Mouse (Mus musculus) embryonic fibroblast, embryonic 13.5 days (primary cell): ENCODE data around the gene Uspl1.

ENCODE experiments used
- CTCF ChIP-seq: IDR thresholded peaks from 2 replicates; pipeline ENCODE4 v1.5.1; 2011; ENCODE audit warnings: mild to moderate bottlenecking, control low read depth, low read length, moderate library complexity, borderline replicate concordance; ENCODE audit not compliant: insufficient read depth
- POLR2A ChIP-seq: IDR thresholded peaks from 2 replicates; pipeline ENCODE4 v1.6.1; 2011; ENCODE audit warnings: low read depth, mild to moderate bottlenecking, control low read depth, low read length, moderate library complexity

GRCm38 (mm10) chr5:149184104-149184843, at the start of gene Uspl1, which contains the start of gene Hmgb1:
- no peak for TF ChIP-seq CTCF
- peak; percentile 96 for TF ChIP-seq POLR2A
